Mouse (Mus musculus) liver, embryonic 14.5 days (tissue): ENCODE results near the gene Gja6. TPM values are rescaled to one million over a fixed set of nuclear protein-coding genes. Genes with fewer than 3 reads are reported as not detected.

Experiments used
- ATAC-seq: fragments of 200-750 bp; cut with Nextera tagmentation; 2 replicates; pipeline ENCODE4 v1.8.0; 2017; ENCODE audit warnings: moderate number of reproducible peaks, mild to moderate bottlenecking, moderate library complexity; ENCODE audit not compliant: insufficient read depth
- DNase-seq, 3 experiments: peaks; one replicate each; pipeline ENCODE4 v3.0.0-alpha.2; 2012 to 2013; ENCODE audit warnings: low read depth in 3 of 3, low spot score in 3 of 3
- H3K27ac ChIP-seq: fragments of 300-500 bp; sonication (generic); 2 replicates; pipeline ENCODE4 v1.5.1; 2014; ENCODE audit warnings: moderate library complexity, mild to moderate bottlenecking, control low read depth, inconsistent platforms
- H3K27me3 ChIP-seq: fragments of 300-500 bp; sonication (generic); 2 replicates; pipeline ENCODE4 v1.6.1; 2014; ENCODE audit warnings: mild to moderate bottlenecking, low read length, moderate library complexity; ENCODE audit not compliant: control insufficient read depth, insufficient read depth
- H3K36me3 ChIP-seq: fragments of 300-500 bp; sonication (generic); replicated peaks from 2 replicates; pipeline ENCODE4 v1.6.1; 2014; ENCODE audit warnings: low read depth; ENCODE audit not compliant: control insufficient read depth, insufficient read depth
- H3K4me1 ChIP-seq, 2 experiments: fragments of 200-500 bp in 1 of 2; fragments of 300-500 bp in 1 of 2; sonication (generic) in 1 of 2; replicated peaks; 2 replicates each; pipeline ENCODE4 v1.6.1; 2012 to 2014; ENCODE audit warnings: antibody characterized with exemption in 1 of 2, inconsistent platforms in 1 of 2, low read length in 1 of 2; ENCODE audit not compliant: control insufficient read depth in 2 of 2, insufficient read depth in 2 of 2
- H3K4me2 ChIP-seq: fragments of 300-500 bp; sonication (generic); 2 replicates; pipeline ENCODE4 v1.6.1; 2014; ENCODE audit warnings: low read depth, mild to moderate bottlenecking, control low read depth, moderate library complexity
- H3K4me3 ChIP-seq, 2 experiments: fragments of 200-500 bp in 1 of 2; fragments of 300-500 bp in 1 of 2; sonication (generic) in 1 of 2; 2 replicates each; pipeline ENCODE4 v1.5.1; 2012 to 2014; ENCODE audit warnings: low read depth in 2 of 2, low read length in 2 of 2, mild to moderate bottlenecking in 2 of 2, control low read depth in 1 of 2, inconsistent platforms in 1 of 2, moderate library complexity in 1 of 2; ENCODE audit not compliant: insufficient read depth in 1 of 2
- H3K9ac ChIP-seq: fragments of 300-500 bp; sonication (generic); replicated peaks from 2 replicates; pipeline ENCODE4 v1.6.1; 2014; ENCODE audit warnings: mild to moderate bottlenecking, control low read depth, moderate library complexity
- H3K9me3 ChIP-seq: fragments of 300-500 bp; sonication (generic); 2 replicates; pipeline ENCODE4 v1.6.1; 2016; ENCODE audit warnings: low read length, mixed read lengths; ENCODE audit not compliant: control insufficient read depth
- CTCF ChIP-seq: IDR thresholded peaks from 2 replicates; pipeline ENCODE4 v1.5.1; 2016; ENCODE audit warnings: antibody characterized with exemption, low read depth, control low read depth
- EP300 ChIP-seq: IDR thresholded peaks from 2 replicates; pipeline ENCODE4 v1.6.1; 2016; ENCODE audit warnings: antibody characterized with exemption, low read depth
- WGBS: fragments of 180-500 bp; shearing (Covaris S2); extraction: QIAGEN DNeasy Blood & Tissue Kit; methylation state at CpG from one replicate; pipeline ENCODE4 v1.1.7; 2014; ENCODE audit not compliant: insufficient replicate concordance; 5-methylcytosine and 5-hydroxymethylcytosine counted together
- polyA plus RNA-seq, 2 experiments: library from polyadenylated mRNA; depleted of rRNA in 1 of 2; stranded (reverse) in 1 of 2; unstranded in 1 of 2; fragments of >200 nt; fragmentation: Nextera tagmentation in 1 of 2; extraction: Ambion mirVana in 1 of 2; gene quantifications; 2 replicates each; pipeline versions ENCODE4 v1.2.1 to v1.2.3; 2012 to 2014

Gene Gja6
- polyA plus RNA-seq, 2 experiments = 0.40 to 1.0 TPM

DNA sequence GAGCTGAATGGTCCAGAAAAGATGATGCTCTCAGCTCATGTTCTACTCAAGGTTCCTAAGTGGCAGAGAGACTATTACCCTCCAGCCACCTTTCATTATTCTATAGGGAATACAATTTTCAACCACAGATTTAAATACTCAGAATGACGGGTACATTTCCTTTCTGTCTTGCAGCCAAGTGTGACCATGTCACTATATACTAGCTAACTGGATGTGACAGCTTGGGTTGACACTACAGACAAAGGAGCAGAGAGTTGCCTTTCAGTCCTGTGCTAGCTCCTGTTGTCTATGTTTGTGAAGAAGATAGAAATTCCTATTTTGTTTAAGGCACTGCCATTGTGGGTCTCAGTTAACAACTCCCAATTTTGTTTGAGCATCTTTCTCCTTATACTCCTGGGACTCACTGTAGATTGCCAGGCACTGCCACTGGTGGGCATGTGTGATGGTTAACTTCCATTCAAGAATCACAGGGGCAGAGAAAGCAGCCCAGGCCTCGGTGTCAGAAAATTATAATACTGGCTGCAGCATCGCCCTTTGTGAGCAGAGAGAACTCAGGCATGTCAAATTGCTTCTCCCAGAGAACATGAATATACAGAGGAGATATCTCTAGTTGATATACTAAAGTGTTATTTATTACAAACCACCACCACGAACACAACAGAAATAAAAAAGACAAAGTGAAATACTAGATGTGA, 43.0 kb downstream of the Gja6 start:
- Histone ChIP-seq H3K27ac (no peak overlapping the region), H3K27me3 (no peaks in the 10 kb centered on the region; the same call in 1 of the 2 replicates), H3K4me3 (no peak overlapping the region), H3K36me3 (no peaks in the 10 kb centered on the region), H3K9ac (no peak overlapping the region), H3K4me1 (no peaks in the 10 kb centered on the region), H3K4me2 (no peak overlapping the region), H3K9me3 (no peaks in the 10 kb centered on the region)
- WGBS = 63% methylated on average over 4 of the region's 4 CpGs
- TF ChIP-seq EP300 (no peak), CTCF (no peak)
- no peak for ATAC-seq
- DNase-seq = no peak

Other genes starting within 250 kb of the Gja6 start
- not detected in 2 replicates for gene Ppef1, start 171.3 kb downstream of the Gja6 start, polyA plus RNA-seq (2012; rRNA removed)
- gene Ppef1, start 171.3 kb downstream of the Gja6 start, polyA plus RNA-seq (2014; fragmentation: Nextera tagmentation; extraction: Ambion mirVana) = not detected in 2 replicates
- gene Rs1, start 139.0 kb downstream of the Gja6 start, polyA plus RNA-seq (2012; rRNA removed) = not detected in 2 replicates
- gene Rs1, start 139.0 kb downstream of the Gja6 start, polyA plus RNA-seq (2014; fragmentation: Nextera tagmentation; extraction: Ambion mirVana) = not detected in 2 replicates
- 0.13 and 0.20 TPM in 2 replicates for gene Cdkl5, start 87.7 kb upstream of the Gja6 start, polyA plus RNA-seq (2012; rRNA removed)
- 0.24 and 0.27 TPM in 2 replicates for gene Cdkl5, start 87.7 kb upstream of the Gja6 start, polyA plus RNA-seq (2014; fragmentation: Nextera tagmentation; extraction: Ambion mirVana)
- 0.44 and 0.67 TPM in 2 replicates for gene Scml2, start 210.1 kb upstream of the Gja6 start, polyA plus RNA-seq (2012; rRNA removed)
- 0.38 and 0.71 TPM in 2 replicates for gene Scml2, start 210.1 kb upstream of the Gja6 start, polyA plus RNA-seq (2014; fragmentation: Nextera tagmentation; extraction: Ambion mirVana)